Mouse (Mus musculus) T-helper 17 cell (primary cell): ENCODE measurements at regions not wholly inside any gene's neighbourhood (a gene's known extent, or its start where the extent isn't known, plus 50 kb on each side); places are given as distances from the start of the nearest gene placed in this dataset.

Source experiments
- in situ Hi-C, 2 experiments: fragments of 300-600 bp; cut with MboI, MseI; formaldehyde crosslinking; loops; 1 replicate in 1 of 2; 2 replicates in 1 of 2; pipeline ENCODE4 v1.15.1; 2025; ENCODE audit warnings: high pct_unique_total_duplicates in 2 of 2

GRCm38 (mm10) chr17:84031833-84032232 lies 155.9 kb downstream of the Zfp36l2 start:
- in situ Hi-C loops, result loop anchor here in 1 of 2 experiments (5.0 kb wide), 1 partner anchor 80 kb away; no protein-coding TSS in a partner anchor

- in situ Hi-C loops, result loop anchor here in 1 of 2 experiments (5.0 kb wide), 1 partner anchor 81 kb away; no protein-coding TSS in a partner anchor
Measured at GRCm38 (mm10) chr17:84031381-84031780, 156.4 kb downstream of the Zfp36l2 start.

GRCm38 (mm10) chr17:84030699-84031098 lies 157.0 kb downstream of the Zfp36l2 start:
- in situ Hi-C loops, result loop anchor here in 1 of 2 experiments (5.0 kb wide), 1 partner anchor 82 kb away; no protein-coding TSS in a partner anchor

- in situ Hi-C loops, result loop anchor here (5.0 kb wide), 2 partner anchors 69 to 164 kb away; no protein-coding TSS in a partner anchor
Measured at GRCm38 (mm10) chr17:84028157-84028970, 159.4 kb downstream of the Zfp36l2 start.

- in situ Hi-C loops, result loop anchor here (5.0 kb wide), 2 partner anchors 70 to 165 kb away; no protein-coding TSS in a partner anchor
Measured at GRCm38 (mm10) chr17:84027275-84027674, 160.5 kb downstream of the Zfp36l2 start.

GRCm38 (mm10) chr17:84026110-84026509 lies 161.6 kb downstream of the Zfp36l2 start:
- in situ Hi-C loops, result loop anchor here (5.0 kb wide), 2 partner anchors 71 to 166 kb away; no protein-coding TSS in a partner anchor

- in situ Hi-C loops, result no loop called here
Measured at GRCm38 (mm10) chr17:84022358-84022757, 165.4 kb downstream of the Zfp36l2 start.

GRCm38 (mm10) chr17:84018817-84019216 lies 168.9 kb downstream of the Zfp36l2 start:
- in situ Hi-C loops, result no loop called here

GRCm38 (mm10) chr17:84017891-84018290 lies 169.9 kb downstream of the Zfp36l2 start:
- in situ Hi-C loops, result no loop called here

- in situ Hi-C loops, result no loop called here
Measured at GRCm38 (mm10) chr17:84014287-84015039, 166.7 kb upstream of the Haao start.

GRCm38 (mm10) chr17:84010492-84011060 lies 162.8 kb upstream of the Haao start:
- in situ Hi-C loops, result no loop called here

GRCm38 (mm10) chr17:84009966-84010365 lies 162.2 kb upstream of the Haao start:
- in situ Hi-C loops, result no loop called here

GRCm38 (mm10) chr17:84009194-84009593 lies 161.4 kb upstream of the Haao start:
- in situ Hi-C loops, result no loop called here

- in situ Hi-C loops, result no loop called here
Measured at GRCm38 (mm10) chr17:84008682-84009052, 160.9 kb upstream of the Haao start.

GRCm38 (mm10) chr17:84008035-84008681 lies 160.4 kb upstream of the Haao start:
- in situ Hi-C loops, result no loop called here

GRCm38 (mm10) chr17:84006748-84007147 lies 159.0 kb upstream of the Haao start:
- in situ Hi-C loops, result no loop called here

GRCm38 (mm10) chr17:84004237-84004636 lies 156.5 kb upstream of the Haao start:
- in situ Hi-C loops, result no loop called here

GRCm38 (mm10) chr17:84003489-84004234 lies 155.9 kb upstream of the Haao start:
- in situ Hi-C loops, result no loop called here

GRCm38 (mm10) chr17:84002939-84003338 lies 155.2 kb upstream of the Haao start:
- in situ Hi-C loops, result no loop called here

- in situ Hi-C loops, result no loop called here
Measured at GRCm38 (mm10) chr17:84002327-84002726, 154.6 kb upstream of the Haao start.

GRCm38 (mm10) chr17:84000115-84000514 lies 152.4 kb upstream of the Haao start:
- in situ Hi-C loops, result no loop called here
